Mouse (Mus musculus): ENCODE results near the gene Rtn4rl1.

DNA sequence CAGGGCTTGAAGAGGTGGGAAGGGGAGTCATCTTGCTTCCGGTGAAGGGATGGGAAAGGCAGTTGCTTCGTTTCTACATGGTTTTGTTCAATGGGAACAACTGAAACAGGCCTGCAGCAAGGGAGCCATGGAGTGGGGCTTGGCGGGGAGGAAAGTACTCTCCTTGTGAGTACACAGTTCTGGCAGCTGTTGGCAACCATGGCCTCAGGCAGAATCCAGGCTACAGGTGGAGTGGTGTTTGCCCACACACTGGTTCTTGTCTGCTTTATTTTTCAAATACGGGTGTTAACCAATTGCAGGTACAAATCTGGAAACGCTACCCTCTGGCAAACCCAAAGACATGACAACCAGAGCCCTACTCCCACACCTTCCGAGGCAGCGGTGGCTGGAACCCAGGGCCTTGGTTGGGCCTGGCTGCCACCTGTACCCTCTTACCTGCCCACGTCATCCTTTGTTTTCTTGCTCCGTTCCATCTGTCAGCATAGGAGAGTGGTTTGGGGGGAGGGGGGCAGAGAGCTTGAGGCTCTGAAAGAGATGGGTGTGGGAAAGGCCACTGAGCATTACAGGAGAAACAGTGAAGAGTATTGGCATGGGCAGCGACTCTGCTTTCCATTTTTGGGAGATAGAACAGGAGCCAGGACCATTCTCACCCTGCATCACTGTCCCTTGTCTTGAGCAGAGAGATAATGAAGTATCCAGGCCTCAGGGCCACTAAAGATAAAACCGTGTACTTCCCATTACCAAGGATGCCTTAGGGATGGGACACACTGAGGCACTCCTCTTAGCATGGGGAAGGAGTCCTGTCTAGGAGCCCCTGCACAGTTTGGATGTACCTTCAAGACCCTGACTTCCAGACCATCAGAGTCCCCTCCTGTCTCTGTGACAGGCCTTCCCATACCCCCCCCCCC is 51.0 kb downstream of the Rtn4rl1 start:
- TF ChIP-seq CTCF (IDR thresholded peaks at IDR 0.05; ENCODE audit: extremely low read depth, insufficient read depth, insufficient read length, insufficient replicate concordance), result no peak
- TF ChIP-seq POLR2A (IDR thresholded peaks at IDR 0.05; ENCODE audit: low read depth, low read length), result no peak
